8 mouse cellular contexts compared by ENCODE assay signal in genomic region chr1:130715561-130716217, GRCm38 (mm10). TPM values are rescaled to one million over a fixed set of nuclear protein-coding genes. Genes with fewer than 3 reads are reported as not detected.
DNase-seq lines count a peak whose midpoint lies in the region; ATAC-seq and TF ChIP-seq lines count a peak whose summit lies in the region.

Gene Gm29427, minus strand, starts transcription at chr1:130715799.

- H3K4me2 ChIP-seq in hindbrain, postnatal 0 days (ENCODE audit: low read depth, low read length) = peak within 1 kb of the TSS; percentile 100

- intact Hi-C loops in left cerebral cortex, adult 2 months (cut with DNase I) = loop anchor here (10.0 kb wide), 1 partner anchor 339 kb away; no protein-coding TSS in a partner anchor

- H3K9ac ChIP-seq in hindbrain, postnatal 0 days (replicated peaks; ENCODE audit: low read length) = peak within 1 kb of the TSS; percentile 96

- peak within 1 kb of the TSS; percentile 90 for H3K27ac ChIP-seq in hindbrain, postnatal 0 days
- H3K27ac ChIP-seq in left cerebral cortex, adult 2 months = peak within 1 kb of the TSS; percentile 96

- peaks cover 7% of the 10 kb centered on the region; the same call in 1 of the 2 replicates for H3K4me1 ChIP-seq in hindbrain, postnatal 0 days (ENCODE audit: insufficient read depth, low read length)

- no peaks in the 10 kb centered on the region for H3K36me3 ChIP-seq in hindbrain, postnatal 0 days (ENCODE audit: insufficient read depth, low read length)

- peak; percentile 92 for ATAC-seq in hindbrain, postnatal 0 days
- ATAC-seq in megakaryocyte, adult 5-6 weeks (ENCODE audit: poor library complexity, severe bottlenecking) = peak; percentile 69

- H3K9me3 ChIP-seq in hindbrain, postnatal 0 days (ENCODE audit: low read length) = no peaks in the 10 kb centered on the region

- WGBS in hindbrain, postnatal 0 days = under 1% methylated on average over 37 of the region's 38 CpGs

- TF ChIP-seq CTCF in hindbrain, postnatal 0 days (IDR thresholded peaks at IDR 0.05; ENCODE audit: low read depth) = no peak
- TF ChIP-seq CTCF in left cerebral cortex, adult 2 months (IDR thresholded peaks at IDR 0.05) = no peak

- H3K27me3 ChIP-seq in hindbrain, postnatal 0 days (ENCODE audit: insufficient read depth, low read length) = no peaks in the 10 kb centered on the region

- DNase-seq in T-cell, adult 2 months (ENCODE audit: low spot score) = peak; percentile 99
- DNase-seq in cerebellum, postnatal 36 days = peak; percentile 97 to 99
- DNase-seq in gastrocnemius, adult 18-20 months (ENCODE audit: low spot score) = peak; percentile 92
- DNase-seq in hindbrain, postnatal 0 days (ENCODE audit: low spot score) = peak; percentile 94
- peak; percentile 94 to 96 for DNase-seq in left cerebral cortex, adult 2 months (ENCODE audit: extremely low spot score in 1 of 2, low spot score in 2 of 2)
- DNase-seq in right cerebral cortex, adult 2 months (ENCODE audit: low spot score in 2 of 2) = peak; percentile 93 to 96
- peak; percentile 95 for DNase-seq in urinary bladder, postnatal 14 days (ENCODE audit: low spot score)

- peak within 1 kb of the TSS; percentile 95 for H3K4me3 ChIP-seq in hindbrain, postnatal 0 days (ENCODE audit: low read length)
- H3K4me3 ChIP-seq in left cerebral cortex, adult 2 months = peak within 1 kb of the TSS; percentile 99

RNA-seq across cellular contexts. Expression of gene Gm29427, which starts in this region (rescaled TPM):
- total RNA-seq in gastrocnemius, adult 18-20 months (2021) = not detected
- total RNA-seq in hindbrain, postnatal 0 days (2014; rRNA removed) = not detected in 2 replicates
- not detected in 2 replicates for polyA plus RNA-seq in hindbrain, postnatal 0 days (2015; fragmentation: Nextera tagmentation; extraction: Ambion mirVana)
- not detected for total RNA-seq in left cerebral cortex, adult 2 months (2021)
- 0.11 TPM in 1 of 2 replicates, not detected in the other for total RNA-seq in megakaryocyte, adult 5-6 weeks (2015)
- total RNA-seq in megakaryocyte, adult 5-6 weeks (2017) = not detected in 2 replicates

Comparison
In these comparisons a context has a peak if more than half of its experiments do, and no peak if none do; other contexts are left out.
1. Peak in every context shown above with its lines: DNase-seq, ATAC-seq, H3K4me3 ChIP-seq and H3K27ac ChIP-seq.
2. Peak in DNase-seq in gastrocnemius, adult 18-20 months; RNA of the gene not detected or under 1 TPM.
3. Peak in DNase-seq, ATAC-seq, H3K4me3 ChIP-seq, H3K27ac ChIP-seq, H3K9ac ChIP-seq and H3K4me2 ChIP-seq in hindbrain, postnatal 0 days; RNA of the gene not detected or under 1 TPM.
4. Peak in DNase-seq, H3K4me3 ChIP-seq and H3K27ac ChIP-seq in left cerebral cortex, adult 2 months; RNA of the gene not detected or under 1 TPM.
5. Peak in ATAC-seq in megakaryocyte, adult 5-6 weeks; RNA of the gene not detected or under 1 TPM.